In genomic region chr10:75704212-75705185, GRCm38 (mm10) we compare ENCODE assay signal across 8 mouse cellular contexts. TPM values are rescaled to one million over a fixed set of nuclear protein-coding genes. Genes with fewer than 3 reads are reported as not detected.
DNase-seq lines count a peak whose midpoint lies in the region; ATAC-seq and TF ChIP-seq lines count a peak whose summit lies in the region.

No protein-coding gene starts in this region.

- 79% methylated on average over 15 of the region's 15 CpGs for WGBS in kidney, embryonic 15.5 days
- WGBS in embryonic facial prominence, embryonic 14.5 days = 58% methylated on average over 15 of the region's 15 CpGs
- WGBS in lung, embryonic 14.5 days = 65% methylated on average over 15 of the region's 15 CpGs

- H3K4me2 ChIP-seq in kidney, embryonic 15.5 days = no peak overlapping the region
- H3K4me2 ChIP-seq in embryonic facial prominence, embryonic 14.5 days (ENCODE audit: low read depth, low read length) = no peak overlapping the region
- H3K4me2 ChIP-seq in lung, embryonic 14.5 days = no peak overlapping the region

- no peak for TF ChIP-seq CTCF in lung, embryonic 14.5 days (IDR thresholded peaks at IDR 0.05; ENCODE audit: low read depth)

- peak; percentile 60 for DNase-seq in kidney, adult 11 months
- DNase-seq in embryonic facial prominence, embryonic 14.5 days (ENCODE audit: low spot score) = peak; percentile 93
- DNase-seq in heart, adult 8-10 months (ENCODE audit: low spot score) = peak; percentile 80
- peak; percentile 97 for DNase-seq in layer of hippocampus, adult 11-12 months (ENCODE audit: low spot score)
- peak; percentile 74 for DNase-seq in lung, embryonic 14.5 days
- peak; percentile 95 to 97 for DNase-seq in right cerebral cortex, postnatal 10 days (ENCODE audit: low spot score in 2 of 2)

- H3K9ac ChIP-seq in kidney, embryonic 15.5 days = no peak overlapping the region
- no peak overlapping the region for H3K9ac ChIP-seq in embryonic facial prominence, embryonic 14.5 days (ENCODE audit: low read depth, low read length)
- no peak overlapping the region; the same call in 1 of the 2 replicates for H3K9ac ChIP-seq in lung, embryonic 14.5 days

- H3K27me3 ChIP-seq in kidney, embryonic 15.5 days = no peaks in the 10 kb centered on the region
- H3K27me3 ChIP-seq in embryonic facial prominence, embryonic 14.5 days (replicated peaks; ENCODE audit: control insufficient read depth, insufficient read depth, low read length) = no peaks in the 10 kb centered on the region
- no peaks in the 10 kb centered on the region for H3K27me3 ChIP-seq in lung, embryonic 14.5 days (ENCODE audit: insufficient read depth, low read length)

- peaks cover 3% of the 10 kb centered on the region; the same call in 1 of the 2 replicates for H3K4me1 ChIP-seq in kidney, embryonic 15.5 days
- no peaks in the 10 kb centered on the region for H3K4me1 ChIP-seq in embryonic facial prominence, embryonic 14.5 days (ENCODE audit: control insufficient read depth, insufficient read depth, low read length)
- no peaks in the 10 kb centered on the region for H3K4me1 ChIP-seq in lung, embryonic 14.5 days (ENCODE audit: insufficient read depth)

- H3K4me3 ChIP-seq in kidney, embryonic 15.5 days (replicated peaks) = no peak overlapping the region
- no peak overlapping the region for H3K4me3 ChIP-seq in embryonic facial prominence, embryonic 14.5 days (ENCODE audit: low read depth, low read length)
- no peak overlapping the region for H3K4me3 ChIP-seq in lung, embryonic 14.5 days (ENCODE audit: low read depth, low read length)

- no peaks in the 10 kb centered on the region for H3K9me3 ChIP-seq in kidney, embryonic 15.5 days (replicated peaks)
- no peaks in the 10 kb centered on the region for H3K9me3 ChIP-seq in embryonic facial prominence, embryonic 14.5 days (ENCODE audit: control insufficient read depth, low read length)
- H3K9me3 ChIP-seq in lung, embryonic 14.5 days (ENCODE audit: low read depth, low read length) = no peaks in the 10 kb centered on the region

- H3K36me3 ChIP-seq in kidney, embryonic 15.5 days = peaks cover 44% of the 10 kb centered on the region
- peaks cover 32% of the 10 kb centered on the region for H3K36me3 ChIP-seq in embryonic facial prominence, embryonic 14.5 days (ENCODE audit: control insufficient read depth, insufficient read depth, low read length)
- peaks cover 40% of the 10 kb centered on the region for H3K36me3 ChIP-seq in lung, embryonic 14.5 days (ENCODE audit: insufficient read depth)

- ATAC-seq in kidney, embryonic 15.5 days (replicated peaks; ENCODE audit: low FRiP score) = no peak
- ATAC-seq in embryonic facial prominence, embryonic 14.5 days (ENCODE audit: low read depth) = peak; percentile 86
- ATAC-seq in lung, embryonic 14.5 days (ENCODE audit: insufficient read depth) = peak; percentile 55; the same call in 1 of the 2 replicates
- ATAC-seq in monocyte, adult 5-6 weeks (replicated peaks; ENCODE audit: insufficient number of reproducible peaks, low FRiP score, low TSS enrichment, poor library complexity, severe bottlenecking) = no peak

- H3K27ac ChIP-seq in kidney, embryonic 15.5 days = no peak overlapping the region
- peak overlapping the region; percentile 65 for H3K27ac ChIP-seq in embryonic facial prominence, embryonic 14.5 days (replicated peaks; ENCODE audit: low read depth, low read length)
- H3K27ac ChIP-seq in lung, embryonic 14.5 days (ENCODE audit: low read depth) = peak overlapping the region; percentile 36; the same call in 1 of the 2 replicates

RNA-seq across cellular contexts. Expression of gene Cabin1, which starts 59.6 kb away (rescaled TPM):
- polyA plus RNA-seq in kidney, embryonic 15.5 days (2015; fragmentation: Nextera tagmentation; extraction: Ambion mirVana) = 35.1 and 37.8 TPM in 2 replicates
- 23.5 and 36.0 TPM in 2 replicates for polyA plus RNA-seq in embryonic facial prominence, embryonic 14.5 days (2014; fragmentation: Nextera tagmentation; extraction: Ambion mirVana)
- total RNA-seq in heart, adult 8-10 months (2022) = 10 to 100 TPM; 15.5 to 22.0 (median 20.8) TPM
- 41.1 and 50.0 TPM in 2 replicates for polyA plus RNA-seq in lung, embryonic 14.5 days (2014; fragmentation: Nextera tagmentation; extraction: Ambion mirVana)
- total RNA-seq in monocyte, adult 5-6 weeks (2017) = 29.4 to 38.1 TPM (median 35.0 TPM) in 3 replicates

Comparison
In these comparisons a context has a peak if more than half of its experiments do, and no peak if none do; other contexts are left out.
1. ATAC-seq: peak in embryonic facial prominence, embryonic 14.5 days (single experiment) and lung, embryonic 14.5 days (single experiment); none in kidney, embryonic 15.5 days (single experiment) and monocyte, adult 5-6 weeks (single experiment).
2. Peak in every context shown above with its lines, with median percentiles within 50 percentile points of each other: DNase-seq.